Mouse (Mus musculus) thymus, postnatal 10 days (tissue): ENCODE measurements at regions not wholly inside any gene's neighbourhood (a gene's known extent, or its start where the extent isn't known, plus 50 kb on each side); places are given as distances from the start of the nearest gene placed in this dataset.

ENCODE experiments used
- DNase-seq, 2 experiments: peaks; one replicate each; pipeline ENCODE4 v3.0.0; 2021; ENCODE audit warnings: low spot score in 2 of 2

DNA sequence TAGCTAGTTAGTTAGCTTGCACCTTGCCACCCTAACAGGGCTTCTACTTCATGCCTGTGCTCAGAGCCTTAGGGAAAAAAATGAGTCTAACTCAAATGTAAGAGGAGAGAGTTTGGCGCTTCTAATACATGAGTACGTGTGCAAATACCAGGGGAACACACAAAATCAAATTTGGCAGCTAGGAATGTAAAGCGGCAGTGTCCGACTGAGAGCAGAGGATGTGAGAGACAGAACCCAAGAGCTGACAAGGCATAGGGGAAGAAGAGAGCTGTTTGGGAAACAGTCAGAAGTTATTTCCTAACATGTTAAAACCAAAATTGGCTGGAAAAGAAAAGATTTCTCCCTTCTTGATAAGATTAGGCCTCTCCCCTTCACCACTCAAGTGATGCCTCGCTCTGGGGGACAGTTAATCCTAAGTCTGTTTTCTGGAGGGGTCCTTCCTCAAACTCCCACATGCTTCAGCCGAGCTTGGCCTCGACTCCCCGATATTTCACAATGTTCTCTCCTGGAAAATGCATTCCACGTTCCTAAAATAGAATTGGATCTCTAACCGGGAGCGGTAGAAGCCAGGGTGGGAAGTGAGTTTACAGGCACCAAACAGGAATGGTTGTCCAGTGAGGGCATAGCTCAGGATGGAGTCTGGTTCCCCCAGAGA lies 229.1 kb downstream of the Maf start:
- DNase-seq, result no peak

DNA sequence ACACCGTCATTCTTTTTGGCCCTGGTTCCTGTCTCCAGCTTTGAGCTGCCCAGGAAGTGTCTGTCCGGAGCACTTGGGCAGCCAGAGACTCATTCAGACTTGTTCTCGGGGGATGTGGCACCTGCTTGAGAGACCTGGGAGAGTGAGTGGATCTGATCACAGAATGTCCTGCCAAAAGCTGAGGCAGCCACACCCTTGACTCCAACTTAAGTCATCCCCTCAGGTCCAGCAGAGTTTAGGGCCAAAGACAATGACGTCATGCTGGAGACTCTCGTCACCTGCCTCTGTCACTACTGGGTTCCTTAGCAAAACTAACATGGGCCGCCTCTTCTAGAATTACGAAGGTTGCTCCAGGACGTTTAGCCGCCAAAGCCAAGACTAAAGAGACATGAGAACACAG lies 231.5 kb downstream of the Maf start:
- DNase-seq, result no peak

DNA sequence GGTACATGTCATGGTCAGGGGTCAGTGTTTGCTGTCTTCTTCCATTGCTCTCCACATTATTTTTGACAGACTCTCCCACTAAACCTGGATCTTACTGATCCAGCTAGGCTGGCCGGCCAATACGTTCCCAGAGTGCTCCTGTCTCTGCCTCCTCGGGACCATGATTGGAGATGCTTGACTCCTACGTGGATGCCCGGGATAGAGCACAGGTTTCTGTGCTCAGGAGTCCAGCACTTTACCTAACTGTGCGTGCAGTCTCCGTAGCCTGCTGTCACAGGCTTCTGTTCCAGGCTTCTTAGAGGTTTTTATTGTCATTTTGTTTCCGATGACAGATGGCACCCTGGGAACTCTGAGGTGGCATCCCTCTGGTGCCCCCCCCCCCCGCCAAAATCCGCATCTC lies 232.4 kb downstream of the Maf start:
- no peak for DNase-seq

DNA sequence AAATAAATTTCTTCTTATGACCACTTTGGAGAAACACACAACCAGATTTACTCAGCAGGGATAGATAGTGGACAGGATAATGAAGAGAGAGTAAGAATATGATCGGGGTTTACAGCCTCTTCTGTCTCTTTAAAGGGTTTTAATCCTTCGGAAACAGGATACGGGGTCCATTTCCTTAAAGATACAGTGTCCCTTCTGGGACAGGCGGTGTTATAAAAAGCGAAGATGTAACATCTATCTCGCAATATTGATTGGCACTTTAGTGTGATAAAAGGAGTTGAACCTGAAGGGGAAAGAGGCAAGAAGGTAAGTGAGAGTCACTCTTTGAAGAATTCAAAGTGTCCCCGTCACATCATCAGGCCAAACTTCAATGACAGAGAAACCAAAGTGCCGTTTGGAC lies 233.6 kb downstream of the Maf start:
- no peak for DNase-seq

DNA sequence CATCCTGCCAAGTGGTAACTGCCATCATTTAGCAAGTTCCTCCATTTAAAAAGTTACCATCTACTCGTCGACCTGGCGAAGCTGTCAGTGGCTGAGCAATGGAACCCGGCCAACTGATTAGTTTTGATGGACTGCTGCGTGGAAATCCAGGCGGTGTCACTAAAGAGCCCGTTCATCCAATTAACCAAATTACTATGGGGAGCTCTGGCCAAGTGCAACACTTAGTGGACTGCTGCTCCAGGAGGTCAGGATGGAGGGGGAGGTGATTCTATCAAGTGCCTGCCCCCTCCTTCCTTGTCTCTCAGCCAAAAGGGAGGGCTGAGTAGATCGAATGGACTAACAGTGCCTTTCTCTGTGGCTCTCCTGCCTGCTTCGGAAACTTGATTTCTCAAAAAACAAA lies 241.0 kb downstream of the Maf start:
- no peak for DNase-seq

DNA sequence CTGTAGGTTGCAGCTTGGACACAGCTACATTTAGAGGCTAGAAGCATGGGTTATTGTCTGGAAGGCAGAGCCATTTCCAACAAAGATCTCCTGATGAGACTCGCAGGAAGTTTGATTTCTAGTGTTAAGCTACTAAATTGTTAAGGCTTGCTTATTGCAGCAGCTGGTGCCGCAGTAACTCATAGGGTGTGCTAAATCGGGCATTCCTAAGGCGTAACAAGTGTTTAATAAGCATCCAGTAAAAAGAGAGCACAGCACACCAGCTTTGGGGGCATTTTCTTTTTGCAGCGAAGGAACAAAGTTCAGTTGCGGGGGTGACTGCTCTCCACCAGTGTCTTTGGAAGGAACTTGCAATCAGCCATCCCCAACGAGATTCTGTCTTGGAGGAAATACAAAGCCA lies 241.5 kb downstream of the Maf start:
- no peak for DNase-seq

DNA sequence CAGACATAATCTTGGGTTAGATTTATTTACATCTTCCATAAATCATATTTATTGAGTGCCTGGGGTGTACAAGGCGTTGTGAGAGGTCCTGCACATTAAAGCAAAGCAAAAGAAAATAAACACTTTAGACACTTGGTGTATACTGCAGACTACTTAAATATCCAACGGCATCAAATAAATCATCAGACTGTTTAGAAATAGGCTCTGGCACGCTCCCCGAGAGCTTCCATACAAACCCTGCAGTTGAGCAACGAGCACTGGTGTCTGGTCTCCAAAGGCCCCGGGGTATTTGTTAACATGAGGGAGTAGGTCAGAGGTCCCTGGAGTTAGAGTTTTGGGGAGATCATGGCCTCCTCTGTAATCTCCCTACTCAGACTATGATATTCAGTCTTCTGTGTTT lies 244.9 kb downstream of the Maf start:
- DNase-seq, result no peak

DNA sequence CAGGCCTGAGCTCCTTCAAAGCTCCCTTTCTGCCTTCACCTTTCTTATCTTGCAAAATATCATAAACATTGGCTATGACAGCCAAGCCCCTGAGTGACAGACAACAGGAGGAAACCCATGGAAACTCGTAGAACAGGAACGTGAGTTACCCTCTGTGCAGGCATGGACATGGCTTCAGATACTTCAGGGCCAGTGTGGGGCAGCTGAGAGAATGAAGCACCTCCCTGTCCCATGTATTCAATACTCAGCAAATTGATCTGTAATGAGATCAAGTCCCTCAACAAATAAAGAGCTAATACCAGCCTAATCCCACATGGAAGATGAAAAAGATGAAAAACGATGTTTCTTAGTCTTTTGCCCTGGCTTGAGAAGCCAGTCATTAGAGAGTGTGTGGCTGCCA lies 249.5 kb downstream of the Maf start:
- no peak for DNase-seq

DNA sequence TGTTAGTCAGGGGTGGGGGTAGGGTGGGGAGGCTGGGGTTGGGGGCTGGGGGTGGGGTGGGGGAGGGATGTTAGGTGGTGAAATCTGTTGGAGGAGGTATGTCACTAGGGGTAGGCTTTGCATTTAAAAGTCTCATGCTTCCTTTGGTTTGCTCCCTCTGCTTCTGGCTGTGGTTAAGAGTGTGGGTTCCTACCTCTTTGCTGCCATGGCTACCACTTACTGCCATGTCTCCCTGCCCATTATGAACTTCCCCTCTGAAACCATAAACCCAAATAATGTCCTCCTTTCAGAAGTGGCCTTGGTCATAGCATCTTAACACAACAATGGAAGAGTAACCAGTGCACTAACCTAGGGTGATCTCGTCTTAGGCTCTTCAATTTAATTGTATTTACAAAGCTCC lies 256.8 kb downstream of the Maf start:
- DNase-seq, result no peak

DNA sequence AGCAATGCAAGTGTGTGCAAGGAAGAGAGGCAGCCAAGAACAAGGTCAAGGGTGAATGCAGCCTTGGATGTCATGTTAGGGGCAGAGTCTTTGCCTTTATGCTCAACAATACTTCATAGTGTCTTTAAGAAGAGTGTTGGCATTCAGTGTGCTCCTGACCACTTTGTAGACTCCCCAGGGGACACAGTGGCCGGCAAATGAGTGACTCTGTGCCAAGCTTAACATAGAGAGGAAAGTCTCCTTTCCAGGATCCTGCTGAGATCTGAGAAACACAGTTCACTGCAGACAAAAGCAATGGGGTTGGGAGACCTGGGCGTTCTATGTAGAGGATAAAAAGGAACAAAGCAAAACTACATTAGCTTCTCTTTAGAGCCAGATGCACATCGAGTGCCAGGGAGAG lies 259.2 kb downstream of the Maf start:
- no peak for DNase-seq

DNA sequence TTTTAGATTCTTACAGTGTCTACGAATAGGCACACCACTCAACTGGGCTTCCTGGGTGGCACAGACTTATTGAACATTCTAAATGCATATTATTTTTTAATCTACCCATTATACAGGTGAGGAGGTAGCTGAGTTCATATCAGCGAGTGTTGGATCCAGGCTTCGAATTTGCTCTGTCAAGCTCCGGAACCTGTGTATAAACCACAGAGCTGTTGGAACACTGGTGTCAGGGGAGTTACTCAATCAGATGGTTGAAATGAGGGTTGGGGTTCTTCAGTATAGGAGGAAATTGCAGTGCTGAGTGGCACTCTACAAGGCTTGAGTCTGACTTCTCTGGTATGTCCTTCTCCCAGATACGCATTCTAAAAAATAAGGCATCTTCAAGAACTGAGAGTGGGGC lies 263.1 kb downstream of the Maf start:
- DNase-seq, result no peak

DNA sequence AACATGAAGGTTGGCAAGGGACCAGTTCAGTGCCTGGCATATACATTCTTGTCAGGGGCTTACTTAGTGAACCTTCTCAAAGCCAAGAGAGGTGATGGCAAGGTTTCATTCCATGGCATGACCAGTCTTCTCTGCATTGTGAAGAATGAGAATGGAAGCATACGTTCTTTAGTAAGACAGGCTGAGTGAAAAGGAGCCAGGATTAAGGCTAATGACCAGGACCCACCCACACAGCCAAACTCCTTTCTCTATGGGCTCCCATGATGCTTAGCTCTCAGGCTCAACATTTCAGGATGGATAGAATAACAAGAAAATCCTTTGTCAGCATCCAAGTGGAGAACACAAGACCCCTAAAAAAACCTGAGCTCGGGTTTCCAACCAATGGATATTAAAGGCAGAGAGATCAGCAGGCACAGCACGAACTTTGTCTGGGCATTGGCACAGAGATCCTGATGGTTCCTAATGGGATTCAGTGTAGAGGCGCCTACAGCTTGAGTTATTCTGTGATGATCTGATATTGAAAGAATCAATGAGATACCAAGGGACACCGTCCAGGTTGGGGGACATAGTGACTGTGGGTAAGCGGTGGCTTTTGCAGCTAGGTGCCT lies 265.5 kb downstream of the Maf start:
- DNase-seq, result no peak

DNA sequence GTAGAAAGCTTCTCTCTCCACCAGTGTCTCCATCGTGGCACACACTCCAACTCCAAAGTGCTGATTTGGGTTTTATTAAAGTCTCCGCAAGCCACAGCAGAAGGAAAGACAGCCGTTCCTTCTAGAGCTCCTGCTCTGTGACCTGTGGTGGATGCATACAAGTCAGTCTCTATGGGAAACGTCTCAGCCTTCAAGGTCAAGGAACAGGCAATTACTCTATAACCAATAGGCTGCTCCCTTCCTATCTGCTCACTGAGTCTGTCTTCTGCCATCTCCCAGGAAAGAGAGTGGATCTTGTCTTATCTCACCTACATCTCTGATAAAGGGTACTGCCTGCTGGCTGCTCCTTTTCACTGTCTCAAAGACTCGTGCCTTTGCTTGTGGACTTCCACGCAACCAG lies 266.3 kb downstream of the Maf start:
- DNase-seq, result no peak

DNA sequence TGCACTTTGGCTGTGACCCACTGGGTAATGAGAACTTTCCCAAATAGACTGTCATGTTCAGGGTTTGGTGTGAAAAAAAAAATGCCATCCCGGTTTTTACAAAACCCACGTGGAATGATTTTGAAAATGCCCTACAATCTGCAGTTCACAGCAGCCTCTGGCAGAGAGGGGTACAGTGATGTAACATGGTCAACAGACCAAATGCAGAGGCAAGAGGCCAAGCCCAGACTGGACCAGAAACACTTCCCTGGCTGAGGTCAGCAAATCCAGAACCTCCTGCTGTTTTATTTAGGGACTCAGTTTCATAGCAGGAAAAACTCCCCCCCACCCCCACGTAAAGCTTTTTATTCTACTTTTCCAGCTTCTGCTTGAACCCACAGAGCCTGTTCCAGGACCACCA lies 267.4 kb downstream of the Maf start:
- DNase-seq, result no peak

DNA sequence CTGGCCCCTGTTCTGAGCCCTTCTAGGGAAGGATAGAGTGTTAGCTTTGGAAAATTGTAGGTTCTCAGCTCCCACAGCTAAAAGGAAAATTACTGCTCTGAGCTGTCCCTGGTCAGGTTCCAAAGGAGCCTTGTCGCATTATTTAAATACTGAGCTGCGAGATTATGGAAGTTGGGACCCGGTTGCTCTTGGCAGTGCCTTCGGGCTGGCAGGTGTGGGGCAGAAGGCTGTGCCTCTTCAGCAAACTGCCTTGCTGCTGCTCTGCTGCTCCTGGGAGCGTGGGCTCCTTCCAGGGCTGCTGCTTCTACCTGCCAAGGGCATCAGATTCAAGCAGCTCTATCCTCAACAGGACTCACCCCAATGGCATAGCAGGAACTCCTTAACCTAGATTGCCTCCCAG lies 268.1 kb downstream of the Maf start:
- DNase-seq, result no peak

DNA sequence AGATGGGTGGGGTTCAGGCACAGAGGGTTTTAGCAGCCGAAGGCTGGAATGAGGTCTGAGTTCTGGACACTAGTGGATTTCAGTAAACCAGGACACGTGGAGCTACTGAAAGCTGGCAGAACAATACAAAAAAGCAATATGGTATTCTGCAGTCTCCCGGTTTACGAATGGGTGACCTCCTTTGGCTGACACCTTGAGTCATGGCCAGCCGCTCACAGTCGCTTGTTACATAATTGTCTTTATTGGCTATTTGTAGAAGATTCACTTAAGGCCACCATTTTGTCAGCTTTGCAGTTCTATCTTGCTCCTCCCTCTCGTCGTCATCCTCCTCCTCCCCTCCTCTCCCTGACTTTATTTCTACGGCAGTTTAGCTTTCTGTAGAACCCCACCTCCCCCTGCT lies 269.6 kb downstream of the Maf start:
- DNase-seq, result no peak

DNA sequence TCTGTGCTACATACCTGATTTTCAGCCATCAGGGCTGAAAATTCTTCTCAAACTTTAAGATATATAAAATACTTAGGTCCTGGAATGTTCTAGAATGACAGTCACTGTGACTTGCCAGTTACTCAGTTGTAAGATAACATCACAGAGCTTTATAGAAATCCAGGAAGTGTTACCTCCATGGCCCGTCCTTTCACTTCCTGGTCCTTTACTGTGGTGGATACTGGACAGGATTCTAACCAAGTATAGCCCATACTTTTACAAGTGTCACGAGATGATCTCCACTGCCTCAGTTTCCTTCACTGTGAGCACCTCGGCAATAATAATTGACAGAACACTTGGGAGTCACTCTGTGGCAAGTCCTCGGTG lies 271.3 kb downstream of the Maf start:
- no peak for DNase-seq

DNA sequence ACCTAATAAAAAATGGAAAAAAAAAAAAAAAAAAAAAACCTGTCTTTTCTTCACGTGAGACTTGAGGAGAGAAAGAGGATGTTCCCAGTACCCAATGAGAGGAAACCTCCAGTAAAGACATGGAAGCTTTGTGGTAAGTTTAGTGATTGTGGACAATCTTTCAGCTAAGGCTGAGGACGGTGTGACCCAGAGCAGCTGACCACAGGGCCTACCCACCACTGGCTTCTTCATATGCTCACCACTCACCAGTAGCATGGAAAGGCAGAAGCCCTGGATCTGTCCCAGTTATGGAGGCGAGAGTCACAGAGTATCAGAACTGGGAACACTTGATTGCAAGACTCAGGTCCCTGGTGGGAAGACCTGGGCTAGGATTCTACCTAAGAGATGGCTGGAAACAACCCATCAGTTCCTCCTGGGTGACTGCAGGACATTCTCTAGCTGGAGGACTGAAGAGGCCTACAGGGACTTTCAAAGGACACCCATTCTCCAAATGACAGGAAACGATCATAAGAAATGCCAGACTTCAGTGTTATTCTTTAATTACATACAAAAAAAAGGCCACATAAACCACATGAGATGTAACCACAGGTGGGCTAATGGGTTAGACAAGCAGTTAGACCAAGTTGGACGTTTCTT lies 271.8 kb downstream of the Maf start:
- DNase-seq, result no peak

DNA sequence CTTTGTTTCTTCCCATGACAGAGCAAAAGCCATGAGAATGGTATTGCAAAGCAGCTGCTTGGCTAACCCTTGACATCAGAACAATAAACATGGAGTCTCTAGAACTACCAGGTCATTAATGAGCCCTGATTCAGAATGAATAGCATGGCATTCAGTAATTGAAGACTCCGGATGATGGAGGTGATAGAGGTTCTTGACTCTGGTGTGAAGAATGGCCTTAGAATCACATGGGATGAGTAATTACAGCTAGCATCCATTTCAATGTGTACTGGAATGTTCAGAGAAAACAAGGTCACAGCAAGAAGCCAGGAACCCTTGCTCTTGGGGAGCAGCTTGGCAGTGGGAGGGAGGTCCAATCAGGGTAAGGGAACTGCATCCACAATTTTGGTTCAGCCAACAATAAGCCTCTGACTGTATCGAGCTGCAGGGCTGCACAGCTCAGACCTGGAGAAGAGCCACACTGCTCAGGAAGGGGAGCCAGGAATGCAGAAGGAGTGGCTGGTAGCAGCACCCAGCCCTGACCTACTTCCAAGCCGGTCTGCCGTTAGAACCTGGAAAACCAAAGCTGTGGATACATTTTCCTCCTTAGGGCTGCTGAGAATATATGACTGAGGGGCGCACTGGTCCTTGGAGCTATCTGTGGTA lies 275.1 kb downstream of the Maf start:
- DNase-seq, result no peak

DNA sequence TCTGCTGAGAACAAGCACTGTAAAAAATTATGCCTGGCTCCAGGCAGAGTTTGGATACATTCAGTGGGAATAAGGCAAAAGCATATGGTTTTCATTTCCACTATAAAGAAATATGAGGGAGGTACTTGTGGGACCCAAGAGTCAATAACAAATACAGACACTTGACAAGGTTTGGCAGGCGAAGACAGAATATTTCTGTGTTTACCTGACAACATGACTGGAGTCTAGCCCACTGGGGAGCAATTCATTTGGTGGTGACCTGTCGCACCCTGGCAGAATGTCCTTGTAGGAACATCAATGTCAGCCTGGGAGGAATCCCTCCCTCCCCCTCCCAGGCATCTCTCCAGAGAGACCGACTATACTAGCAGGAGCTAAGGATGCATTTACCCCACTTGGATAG lies 276.8 kb downstream of the Maf start:
- DNase-seq, result no peak

DNA sequence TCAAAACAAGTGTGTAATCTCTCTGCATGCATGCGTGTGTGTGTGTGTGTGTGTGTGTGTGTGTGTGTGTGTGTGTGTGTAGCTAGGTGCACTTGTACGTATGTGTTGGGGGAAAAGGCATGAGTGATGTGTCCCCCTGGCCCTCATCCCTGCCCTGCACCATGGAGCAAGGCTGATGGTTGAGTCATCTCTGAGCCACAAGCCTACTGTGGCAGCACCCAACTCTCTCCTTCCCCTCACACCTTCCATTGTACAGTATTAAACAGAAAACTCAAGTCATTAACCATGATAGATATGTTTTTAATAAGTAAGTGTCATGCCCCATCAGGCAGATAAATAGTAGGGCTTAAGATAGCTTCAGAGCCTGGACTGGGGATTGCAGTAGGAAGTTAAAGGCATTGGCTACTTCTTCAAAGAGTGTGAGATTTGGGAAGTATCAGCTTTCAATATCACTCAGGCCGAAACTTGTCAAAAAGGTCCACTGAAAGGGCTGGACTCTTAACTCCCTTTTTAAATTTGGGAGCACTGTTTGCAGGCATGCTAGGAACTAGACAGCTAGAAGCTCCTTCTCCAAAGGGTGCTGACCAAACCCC lies 278.2 kb downstream of the Maf start:
- no peak for DNase-seq

DNA sequence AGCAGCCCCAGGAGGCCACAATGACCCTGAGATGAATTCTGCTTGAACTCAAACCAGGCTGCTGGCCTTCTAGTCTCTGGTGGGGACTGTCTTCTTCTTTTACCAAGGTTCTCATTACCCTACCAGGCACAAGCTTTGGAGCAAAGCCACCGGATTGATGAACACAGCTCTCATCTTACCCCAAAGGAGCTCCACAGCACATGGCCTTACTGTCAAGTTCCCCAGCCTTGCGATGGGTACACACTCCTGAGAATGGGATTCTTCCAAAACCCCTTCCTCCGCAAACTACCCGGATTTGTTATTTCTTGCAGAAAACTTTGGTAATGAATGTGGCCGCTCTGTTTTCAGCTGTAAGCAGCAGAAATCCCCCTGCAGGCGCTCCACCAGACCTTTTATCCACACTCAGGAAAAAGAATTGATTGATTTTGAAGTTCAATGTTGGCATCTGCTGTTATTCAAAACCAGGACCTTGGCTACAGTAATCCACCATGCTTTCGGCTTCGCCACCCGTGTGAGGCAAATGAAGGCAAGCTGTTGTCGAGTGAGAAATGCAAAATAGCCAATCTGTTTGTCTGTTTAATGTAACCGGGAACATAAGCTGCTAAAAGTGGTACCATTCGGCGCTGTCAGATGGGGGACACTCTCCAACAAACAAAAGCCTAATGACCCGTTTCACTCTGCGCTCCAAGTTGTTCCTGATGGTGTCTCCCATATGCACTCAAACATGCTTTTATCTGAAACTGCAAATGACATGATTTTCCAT lies 278.9 kb downstream of the Maf start:
- no peak for DNase-seq
